13 mouse cellular contexts compared by ENCODE assay signal in the genomic region with DNA sequence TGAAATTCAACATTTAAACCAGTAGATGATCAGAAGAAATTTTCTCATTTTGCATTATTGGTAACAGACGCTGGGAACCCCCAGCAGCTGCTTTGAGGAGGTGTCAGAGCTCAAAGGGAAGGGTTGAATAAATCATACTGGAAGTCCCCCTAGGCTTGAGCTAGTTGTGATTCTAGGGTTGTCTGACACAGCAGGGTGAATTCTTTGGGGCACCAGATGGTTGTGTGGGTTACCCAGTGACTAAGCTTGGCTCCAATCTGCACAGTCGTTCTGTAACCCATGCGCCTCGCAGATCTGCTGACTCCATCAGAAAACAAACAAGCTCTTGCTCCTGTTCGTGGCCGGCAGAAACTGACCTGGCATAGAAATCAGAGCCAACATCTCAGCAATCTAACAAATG. TPM values are rescaled to one million over a fixed set of nuclear protein-coding genes. Genes with fewer than 3 reads are reported as not detected.
DNase-seq lines count a peak whose midpoint lies in the region; ATAC-seq lines count a peak whose summit lies in the region.
"Had no signal": no experiment of that assay in that cellular context is flagged by ENCODE, and none has a peak within 500 bp of the region (broad histone marks: within the 10 kb centered on the region; RNA-seq: fewer than 3 reads in every experiment).

No protein-coding gene starts in this region.

- H3K4me2 ChIP-seq in hindbrain, embryonic 15.5 days, result no peak overlapping the region
- no peak overlapping the region for H3K4me2 ChIP-seq in hindbrain, embryonic 14.5 days (replicated peaks)
- H3K4me2 ChIP-seq in intestine, embryonic 15.5 days (replicated peaks), result no peak overlapping the region
- H3K4me2 ChIP-seq: lung, embryonic 15.5 days; midbrain, embryonic 11.5 days had no signal

- H3K36me3 ChIP-seq in hindbrain, embryonic 15.5 days, result no peaks in the 10 kb centered on the region
- no peaks in the 10 kb centered on the region for H3K36me3 ChIP-seq in hindbrain, embryonic 14.5 days (replicated peaks; ENCODE audit: control insufficient read depth, insufficient read depth)
- H3K36me3 ChIP-seq in intestine, embryonic 15.5 days, result no peaks in the 10 kb centered on the region
- no peaks in the 10 kb centered on the region for H3K36me3 ChIP-seq in embryonic facial prominence, embryonic 10.5 days (replicated peaks)
- H3K36me3 ChIP-seq: lung, embryonic 15.5 days had no signal

- H3K4me1 ChIP-seq in hindbrain, embryonic 15.5 days (replicated peaks), result peaks cover 22% of the 10 kb centered on the region
- peaks cover 3% of the 10 kb centered on the region; the same call in 1 of the 2 replicates for H3K4me1 ChIP-seq in hindbrain, embryonic 14.5 days (replicated peaks; ENCODE audit: control insufficient read depth, insufficient read depth, low read length)
- H3K4me1 ChIP-seq in intestine, embryonic 15.5 days (replicated peaks), result no peaks in the 10 kb centered on the region
- no peaks in the 10 kb centered on the region for H3K4me1 ChIP-seq in embryonic facial prominence, embryonic 10.5 days
- H3K4me1 ChIP-seq: lung, embryonic 15.5 days had no signal

- no peak overlapping the region for H3K4me3 ChIP-seq in hindbrain, embryonic 15.5 days
- H3K4me3 ChIP-seq in hindbrain, embryonic 14.5 days (replicated peaks; ENCODE audit: low read length), result no peak overlapping the region
- no peak overlapping the region for H3K4me3 ChIP-seq in intestine, embryonic 15.5 days (replicated peaks)
- H3K4me3 ChIP-seq in embryonic facial prominence, embryonic 10.5 days, result no peak overlapping the region
- H3K4me3 ChIP-seq: lung, embryonic 15.5 days had no signal

- H3K9me3 ChIP-seq in hindbrain, embryonic 15.5 days, result no peaks in the 10 kb centered on the region
- no peaks in the 10 kb centered on the region for H3K9me3 ChIP-seq in hindbrain, embryonic 14.5 days (ENCODE audit: control insufficient read depth, low read length)
- H3K9me3 ChIP-seq in intestine, embryonic 15.5 days, result no peaks in the 10 kb centered on the region
- H3K9me3 ChIP-seq in embryonic facial prominence, embryonic 10.5 days, result no peaks in the 10 kb centered on the region
- H3K9me3 ChIP-seq: lung, embryonic 15.5 days had no signal

- no peak overlapping the region for H3K27ac ChIP-seq in hindbrain, embryonic 15.5 days (replicated peaks)
- no peak overlapping the region for H3K27ac ChIP-seq in hindbrain, embryonic 14.5 days
- H3K27ac ChIP-seq in intestine, embryonic 15.5 days, result no peak overlapping the region
- H3K27ac ChIP-seq in embryonic facial prominence, embryonic 10.5 days (replicated peaks), result no peak overlapping the region
- H3K27ac ChIP-seq: lung, embryonic 15.5 days had no signal

- no peak for DNase-seq in hindbrain, embryonic 14.5 days (ENCODE audit: low spot score)
- peak; percentile 42 to 75 for DNase-seq in cerebellum, adult 18-20 months
- DNase-seq in layer of hippocampus, adult 8-10 months (ENCODE audit: low spot score in 2 of 2), result peak; percentile 78 to 86
- DNase-seq in right cerebral cortex, adult 2 months (ENCODE audit: low spot score in 2 of 2), result peak; percentile 57 to 67
- no peak for DNase-seq in gastrocnemius, postnatal 25 days
- no peak for DNase-seq in embryonic facial prominence, embryonic 10.5 days (ENCODE audit: low spot score)
- DNase-seq: B cell, adult 2 months; gastrocnemius, postnatal 10 days had no signal

- no peaks in the 10 kb centered on the region for H3K27me3 ChIP-seq in hindbrain, embryonic 15.5 days
- no peaks in the 10 kb centered on the region for H3K27me3 ChIP-seq in hindbrain, embryonic 14.5 days (ENCODE audit: control insufficient read depth, insufficient read depth, low read length)
- no peaks in the 10 kb centered on the region for H3K27me3 ChIP-seq in intestine, embryonic 15.5 days (replicated peaks)
- H3K27me3 ChIP-seq in embryonic facial prominence, embryonic 10.5 days (replicated peaks; ENCODE audit: low read depth, poor library complexity, severe bottlenecking), result 0 out of 2 replicates have a peak, but pooled peaks cover 4% of the 10 kb centered on the region
- H3K27me3 ChIP-seq: lung, embryonic 15.5 days had no signal

- WGBS in hindbrain, embryonic 15.5 days, result 46% methylated on average over 6 of the region's 6 CpGs
- 45% methylated on average over 6 of the region's 6 CpGs for WGBS in hindbrain, embryonic 14.5 days
- 57% methylated on average over 6 of the region's 6 CpGs for WGBS in intestine, embryonic 15.5 days
- WGBS in embryonic facial prominence, embryonic 10.5 days, result 79% methylated on average over 6 of the region's 6 CpGs

- H3K9ac ChIP-seq in hindbrain, embryonic 15.5 days, result no peak overlapping the region
- no peak overlapping the region for H3K9ac ChIP-seq in hindbrain, embryonic 14.5 days
- H3K9ac ChIP-seq in intestine, embryonic 15.5 days, result no peak overlapping the region
- H3K9ac ChIP-seq: lung, embryonic 15.5 days had no signal

- ATAC-seq in hindbrain, embryonic 15.5 days (ENCODE audit: low FRiP score, low read depth), result 0 out of 2 replicates have a peak, but pooled peaks have one; percentile 34
- ATAC-seq in hindbrain, embryonic 14.5 days (ENCODE audit: low FRiP score), result no peak; the same call in 1 of the 2 replicates
- ATAC-seq in intestine, embryonic 15.5 days, result no peak

RNA-seq across cellular contexts. Expression of gene Ntm, which starts 8.9 kb away (rescaled TPM):
- polyA plus RNA-seq in hindbrain, embryonic 15.5 days (2015; fragmentation: Nextera tagmentation; extraction: Ambion mirVana), result 210 and 250 TPM in 2 replicates
- 194 and 196 TPM in 2 replicates for polyA plus RNA-seq in hindbrain, embryonic 14.5 days (2014; fragmentation: Nextera tagmentation; extraction: Ambion mirVana)
- 100 to 1,000 TPM; 148 to 166 (median 161) TPM for total RNA-seq in layer of hippocampus, adult 8-10 months (2022)
- 8.5 and 8.9 TPM in 2 replicates for polyA plus RNA-seq in intestine, embryonic 15.5 days (2015; fragmentation: Nextera tagmentation; extraction: Ambion mirVana)
- 1 to 10 TPM in 1 of 2 experiments, under 1 TPM in 1; 0.29 to 1.1 TPM for total RNA-seq in gastrocnemius, postnatal 25 days (2021)
- 8.1 and 9.1 TPM in 2 replicates for polyA plus RNA-seq in embryonic facial prominence, embryonic 10.5 days (2016; fragmentation: Nextera tagmentation; extraction: Ambion mirVana)
- total RNA-seq: MEL had no signal

Comparison
In these comparisons a context has a peak if more than half of its experiments do, and no peak if none do; other contexts are left out.
1. DNase-seq: peak in cerebellum, adult 18-20 months (2 of 2), layer of hippocampus, adult 8-10 months (2 of 2) and right cerebral cortex, adult 2 months (2 of 2); none in hindbrain, embryonic 14.5 days (single experiment), gastrocnemius, postnatal 25 days (single experiment) and embryonic facial prominence, embryonic 10.5 days (single experiment).
2. RNA of gene Ntm, which starts 8.9 kb away (polyA plus RNA-seq): 210 to 250 TPM in hindbrain, embryonic 15.5 days and 194 to 196 TPM in hindbrain, embryonic 14.5 days; 8.5 to 8.9 TPM in intestine, embryonic 15.5 days and 8.1 to 9.1 TPM in embryonic facial prominence, embryonic 10.5 days; every median in the first group is over 10 times any median in the second.